Mouse (Mus musculus): Measurements from ENCODE around the gene Shroom4.
"Not testable (repeated sequence)": the region's sequence is repeated elsewhere in the genome, so short reads cannot be mapped to it uniquely, and the experiment has no call there.

Shroom4 gene

DNA sequence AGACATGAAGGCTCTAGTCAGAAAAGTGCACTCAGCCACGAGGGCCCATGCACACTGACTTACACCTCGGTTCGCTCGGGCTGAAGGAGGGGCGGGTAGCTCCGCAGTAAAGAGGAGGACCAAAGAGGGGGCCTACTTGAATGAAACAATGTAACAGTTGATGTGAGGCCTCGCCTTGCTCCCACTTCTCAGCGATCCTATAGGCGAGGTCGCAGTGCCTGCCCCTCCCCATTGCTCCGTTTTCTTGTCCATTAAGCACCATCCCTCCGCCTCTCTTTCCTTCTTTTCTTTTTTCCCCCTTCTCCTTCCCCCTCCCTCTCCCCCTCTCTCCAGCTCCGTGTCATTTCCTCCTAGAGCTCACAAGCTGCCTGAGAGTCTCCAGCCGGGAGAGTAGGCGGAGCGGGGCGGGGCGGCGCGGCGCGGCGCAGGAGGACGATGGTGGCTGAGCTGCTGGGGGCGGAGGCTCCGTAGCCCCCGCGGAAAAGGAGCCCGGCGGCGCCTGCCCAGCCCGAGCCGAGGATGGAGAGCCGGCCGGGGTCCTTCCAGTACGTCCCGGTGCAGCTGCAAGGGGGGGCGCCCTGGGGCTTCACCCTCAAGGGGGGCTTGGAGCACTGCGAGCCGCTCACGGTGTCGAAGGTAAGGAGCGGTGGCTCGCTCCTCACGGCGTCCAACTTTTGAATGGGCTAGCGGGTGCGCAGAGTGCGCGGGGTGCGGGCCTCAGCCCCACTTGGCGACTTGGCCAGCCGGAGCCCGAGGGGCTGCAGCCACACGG lies at the start of gene Shroom4:
Shroom4 (plus strand) TSS at position 229 of the 772 bp plus-strand sequence.
- peak; percentile 28 for DNase-seq (ENCODE audit: low read depth, low spot score)

DNA sequence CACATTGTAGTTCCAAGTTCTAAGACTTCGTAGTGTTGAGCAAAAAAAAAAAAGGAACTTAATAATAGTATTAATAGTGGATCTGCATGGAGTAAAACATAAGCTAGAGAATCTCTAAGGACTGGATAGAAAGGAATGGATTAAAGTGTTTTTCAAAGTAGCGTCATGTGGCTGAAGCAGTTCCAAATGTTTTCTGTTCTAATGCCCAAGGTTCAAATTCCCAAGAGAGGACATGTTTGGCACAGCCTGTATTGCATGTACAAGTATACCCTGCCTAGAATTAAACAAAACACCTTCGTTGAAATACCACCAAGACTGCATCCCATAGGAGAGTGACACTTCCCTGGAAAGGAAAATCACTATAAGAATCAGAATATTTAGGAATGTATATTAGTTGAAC lies 42.8 kb upstream of the Shroom4 start:
- no peak for DNase-seq (ENCODE audit: low read depth, low spot score)

DNA sequence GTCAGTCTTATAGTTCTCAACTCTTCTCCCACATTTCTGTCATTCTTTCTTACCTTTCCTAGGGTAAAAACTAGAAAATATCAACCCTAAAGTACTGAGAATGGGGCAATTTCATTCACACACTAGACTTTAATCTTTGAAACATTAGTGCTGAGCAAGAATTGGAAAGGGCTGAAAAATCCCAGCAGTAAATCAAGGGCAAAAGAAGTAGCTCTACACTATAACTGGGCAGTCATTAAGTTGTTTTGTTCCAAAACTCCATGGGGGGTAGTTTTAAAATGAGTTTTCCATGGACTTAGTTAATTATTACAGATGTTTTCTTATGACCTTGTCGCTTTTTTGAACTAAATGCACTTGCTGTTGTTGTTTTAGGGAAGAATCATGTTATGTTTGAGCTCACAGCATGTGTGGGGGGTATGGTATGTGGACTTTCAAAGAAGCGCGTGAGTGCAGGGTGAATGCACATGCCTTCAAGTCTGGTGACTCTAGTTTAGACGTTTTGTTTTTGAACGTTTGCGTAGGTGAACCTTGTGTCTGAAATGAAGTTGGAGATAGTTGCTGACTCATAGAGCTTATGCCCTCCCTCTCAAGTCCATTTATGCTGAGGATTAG lies 42.0 kb upstream of the Shroom4 start:
- DNase-seq (ENCODE audit: low read depth, low spot score) = no peak

GRCm38 (mm10) chrX:6368822-6369221 lies 30.8 kb upstream of the Shroom4 start:
- DNase-seq (ENCODE audit: low read depth, low spot score) = no peak

GRCm38 (mm10) chrX:6370706-6371105 lies 28.9 kb upstream of the Shroom4 start:
- DNase-seq (ENCODE audit: low read depth, low spot score) = no peak

GRCm38 (mm10) chrX:6393861-6394260 lies 5.8 kb upstream of the Shroom4 start:
- no peak for DNase-seq (ENCODE audit: low read depth, low spot score)

GRCm38 (mm10) chrX:6399193-6399592 lies 461 bp upstream of the Shroom4 start:
- no peak for DNase-seq (ENCODE audit: low read depth, low spot score)

DNA sequence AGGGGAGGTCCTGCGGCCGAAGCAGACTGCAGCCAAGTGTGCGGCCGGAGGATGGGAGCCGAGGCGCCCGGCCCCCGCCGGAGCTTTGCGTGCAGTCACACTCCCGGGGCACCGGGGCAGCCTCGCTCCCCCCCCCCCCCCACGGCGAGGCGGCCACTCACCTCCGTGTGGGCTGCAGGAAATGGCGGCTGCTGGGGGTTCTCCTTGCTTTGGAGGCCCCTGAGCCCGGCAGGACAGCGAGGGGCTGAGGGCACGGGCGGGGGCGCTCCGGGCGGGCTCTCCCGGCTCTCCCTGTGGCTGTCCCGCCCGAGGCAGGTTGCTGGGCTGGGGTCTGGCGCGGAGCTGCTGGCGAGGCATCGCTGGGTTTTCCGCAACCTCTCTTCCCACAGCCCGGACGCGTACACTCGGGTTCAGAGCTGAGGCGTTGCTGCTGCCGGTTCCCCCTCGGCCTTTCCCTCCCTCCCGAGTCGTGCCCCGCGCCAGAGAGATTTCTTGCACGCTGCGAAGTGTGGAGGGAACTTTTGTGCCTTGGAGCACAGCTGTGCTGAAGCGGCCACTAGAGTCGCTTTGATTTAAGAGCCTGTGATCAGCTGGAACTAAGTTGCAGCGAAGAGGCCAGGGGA lies 855 bp downstream of the Shroom4 start:
- DNase-seq (ENCODE audit: low read depth, low spot score) = no peak

DNA sequence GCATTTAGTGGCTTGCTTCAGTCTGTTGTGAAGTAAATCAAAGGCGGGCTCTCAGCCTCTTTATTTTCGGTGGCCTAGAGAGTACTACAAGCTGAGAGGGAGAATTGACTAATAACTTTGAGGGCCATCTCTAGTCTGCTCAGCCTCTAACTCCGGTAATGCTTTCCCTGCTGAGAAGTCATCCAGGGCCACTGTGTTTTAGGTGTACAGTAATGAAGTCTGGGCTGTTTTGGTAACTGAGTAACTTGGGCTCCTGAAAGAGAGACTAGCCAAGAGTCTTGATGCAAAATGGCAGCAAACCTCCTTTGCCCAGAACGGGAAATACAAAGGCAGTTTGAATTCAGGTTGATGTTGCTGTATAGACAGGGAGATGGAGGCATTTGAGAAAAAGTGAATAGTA lies 3.3 kb downstream of the Shroom4 start:
- no peak for DNase-seq (ENCODE audit: low read depth, low spot score)

DNA sequence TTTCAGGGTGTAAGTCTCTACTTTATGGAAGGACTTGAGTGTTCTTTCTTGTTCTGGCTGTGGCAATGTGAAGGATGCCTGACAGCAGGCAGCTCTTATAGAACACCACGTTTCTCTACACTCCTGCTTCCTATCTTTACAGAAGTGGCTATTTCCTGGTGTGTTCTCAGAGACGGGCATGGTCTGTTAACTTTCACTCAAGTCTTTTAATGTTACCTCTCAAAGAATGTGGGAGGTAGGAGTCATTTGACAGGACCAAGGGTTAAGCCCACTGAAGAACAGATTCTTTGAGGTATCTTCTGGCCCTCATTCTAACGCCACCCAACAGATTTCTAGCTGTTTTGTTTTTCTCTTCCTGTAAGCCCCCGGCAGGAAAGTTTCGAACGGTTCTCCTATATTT lies 9.5 kb downstream of the Shroom4 start:
- no peak for DNase-seq (ENCODE audit: low read depth, low spot score)

- no peak for DNase-seq (ENCODE audit: low read depth, low spot score)
These were observed 15.8 kb downstream of the Shroom4 start for GRCm38 (mm10) chrX:6415412-6415811.

- DNase-seq (ENCODE audit: low read depth, low spot score) = no peak
These were observed 16.3 kb downstream of the Shroom4 start for GRCm38 (mm10) chrX:6415936-6416335.

DNA sequence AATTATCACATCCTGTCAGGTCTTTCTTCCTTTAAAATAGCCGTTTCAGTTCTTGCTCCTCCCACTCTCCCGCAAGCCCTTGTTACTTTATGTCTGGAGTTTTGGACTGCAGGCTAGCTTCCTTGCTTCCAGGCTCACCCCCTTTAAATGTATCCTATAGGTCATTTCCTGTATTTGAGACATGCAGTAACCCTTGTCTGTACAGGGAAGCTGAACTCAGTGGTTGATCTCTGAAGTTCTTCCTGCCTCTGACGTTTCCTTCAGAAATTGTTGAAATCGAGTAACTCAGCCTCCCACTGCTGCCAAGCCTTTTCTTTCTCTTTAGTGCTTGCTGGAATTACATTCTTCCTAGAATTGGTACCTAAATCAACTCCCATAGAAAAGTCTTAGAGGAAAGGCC lies 18.5 kb downstream of the Shroom4 start:
- DNase-seq (ENCODE audit: low read depth, low spot score) = no peak

DNA sequence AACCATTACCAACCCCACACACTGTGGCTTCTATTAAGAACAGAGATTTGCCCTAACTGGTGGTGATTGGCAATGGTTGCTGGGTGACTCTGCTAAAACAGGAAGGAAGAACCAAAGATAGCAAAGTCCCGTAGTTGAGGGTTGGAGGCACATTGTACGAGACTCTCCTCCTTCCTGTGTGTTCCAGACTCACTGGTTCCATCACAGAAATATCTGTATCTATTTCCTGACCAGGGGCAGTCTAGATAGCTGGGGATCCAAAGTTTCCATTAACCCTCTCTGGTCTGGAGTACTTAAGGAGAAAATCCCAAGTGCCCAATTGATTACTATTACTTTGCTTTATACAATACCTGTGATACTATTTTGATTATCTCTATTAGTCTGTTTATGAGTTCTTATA lies 35.6 kb downstream of the Shroom4 start:
- no peak for DNase-seq (ENCODE audit: low read depth, low spot score)

- no peak for DNase-seq (ENCODE audit: low read depth, low spot score)
These were observed 46.8 kb downstream of the Shroom4 start for GRCm38 (mm10) chrX:6446422-6446821.

GRCm38 (mm10) chrX:6448001-6448400 lies 48.3 kb downstream of the Shroom4 start:
- DNase-seq (ENCODE audit: low read depth, low spot score) = no peak

- DNase-seq (ENCODE audit: low read depth, low spot score) = no peak
These were observed 53.6 kb downstream of the Shroom4 start for GRCm38 (mm10) chrX:6453220-6453619.

DNA sequence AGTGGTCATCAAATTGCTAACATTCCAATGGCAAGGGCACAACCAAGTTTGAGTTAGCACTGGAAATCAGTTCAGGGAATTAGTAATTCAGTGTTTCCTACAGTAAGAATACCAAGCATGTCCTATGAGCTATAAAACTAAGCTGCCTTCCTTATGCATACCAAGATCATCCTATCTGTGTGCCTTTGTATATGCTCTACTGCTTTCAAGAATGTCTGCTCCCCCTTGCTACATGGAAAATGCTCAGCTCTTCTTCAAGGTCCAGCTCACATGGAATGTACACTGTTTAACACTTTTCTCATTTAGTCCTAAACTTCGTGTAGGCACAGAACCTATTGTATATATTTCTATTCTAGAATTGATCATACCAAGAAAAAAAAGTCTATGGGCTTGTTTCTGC lies 69.6 kb downstream of the Shroom4 start:
- DNase-seq (ENCODE audit: low read depth, low spot score) = not testable (repeated sequence)

DNA sequence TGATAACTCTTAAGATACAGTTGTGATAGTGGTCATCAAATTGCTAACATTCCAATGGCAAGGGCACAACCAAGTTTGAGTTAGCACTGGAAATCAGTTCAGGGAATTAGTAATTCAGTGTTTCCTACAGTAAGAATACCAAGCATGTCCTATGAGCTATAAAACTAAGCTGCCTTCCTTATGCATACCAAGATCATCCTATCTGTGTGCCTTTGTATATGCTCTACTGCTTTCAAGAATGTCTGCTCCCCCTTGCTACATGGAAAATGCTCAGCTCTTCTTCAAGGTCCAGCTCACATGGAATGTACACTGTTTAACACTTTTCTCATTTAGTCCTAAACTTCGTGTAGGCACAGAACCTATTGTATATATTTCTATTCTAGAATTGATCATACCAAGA lies 72.9 kb downstream of the Shroom4 start:
- not testable (repeated sequence) for DNase-seq (ENCODE audit: low read depth, low spot score)

GRCm38 (mm10) chrX:6475177-6475576 lies 75.5 kb downstream of the Shroom4 start:
- DNase-seq (ENCODE audit: low read depth, low spot score) = no peak

DNA sequence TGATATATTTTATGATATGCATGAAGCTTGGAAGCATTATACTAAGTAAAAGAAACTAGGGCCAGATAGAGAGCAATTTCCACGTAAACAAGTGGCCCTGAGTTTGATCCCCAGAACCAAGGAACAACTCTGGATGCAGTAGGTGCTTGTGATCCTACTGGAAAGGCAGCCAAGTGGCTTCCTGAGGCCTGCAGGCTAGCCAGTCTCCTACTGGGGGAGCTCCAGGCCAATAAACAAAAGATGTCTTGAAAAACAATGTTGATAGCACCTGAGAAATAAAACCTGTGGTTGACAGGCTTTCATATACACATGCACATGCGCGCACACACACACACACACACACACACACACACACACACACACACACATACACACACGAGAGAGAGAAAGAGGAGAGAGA lies 82.6 kb downstream of the Shroom4 start:
- DNase-seq (ENCODE audit: low read depth, low spot score) = no peak

DNA sequence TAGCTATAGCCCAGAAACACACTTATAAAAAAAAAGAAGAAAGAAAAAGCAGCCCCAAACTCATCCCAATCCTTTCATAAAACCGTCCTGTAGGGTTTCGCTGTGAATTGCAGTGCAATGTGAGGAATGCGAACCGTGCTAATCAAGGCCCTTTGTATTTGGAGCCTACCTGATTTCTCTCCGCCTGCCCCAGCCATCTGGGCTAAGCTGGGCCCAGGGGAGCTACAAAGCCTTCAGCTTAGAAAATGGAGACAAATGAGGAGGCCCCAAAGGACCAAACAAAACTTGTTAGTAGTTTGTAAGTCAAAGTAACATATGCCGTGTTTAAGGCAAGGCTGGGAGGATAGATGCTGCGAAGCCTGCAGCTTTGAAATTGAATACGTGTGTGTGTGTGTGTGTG lies 84.2 kb downstream of the Shroom4 start:
- no peak for DNase-seq (ENCODE audit: low read depth, low spot score)

GRCm38 (mm10) chrX:6490433-6490832 lies 90.8 kb downstream of the Shroom4 start:
- no peak for DNase-seq (ENCODE audit: low read depth, low spot score)
